Mouse (Mus musculus) forelimb bud, embryonic 11.5 days (tissue): Measurements from ENCODE around the gene Ctso.

Experiments
- DNase-seq: peaks from one replicate; pipeline ENCODE4 v3.0.0-alpha.2; 2012; ENCODE audit warnings: low read depth, low spot score

The Ctso gene

GRCm38 (mm10) chr3:81951785-81952184, 19.4 kb downstream of the Ctso start:
- DNase-seq = no peak

- no peak for DNase-seq
These were observed 25.1 kb downstream of the Ctso start for GRCm38 (mm10) chr3:81957484-81957883.

DNA sequence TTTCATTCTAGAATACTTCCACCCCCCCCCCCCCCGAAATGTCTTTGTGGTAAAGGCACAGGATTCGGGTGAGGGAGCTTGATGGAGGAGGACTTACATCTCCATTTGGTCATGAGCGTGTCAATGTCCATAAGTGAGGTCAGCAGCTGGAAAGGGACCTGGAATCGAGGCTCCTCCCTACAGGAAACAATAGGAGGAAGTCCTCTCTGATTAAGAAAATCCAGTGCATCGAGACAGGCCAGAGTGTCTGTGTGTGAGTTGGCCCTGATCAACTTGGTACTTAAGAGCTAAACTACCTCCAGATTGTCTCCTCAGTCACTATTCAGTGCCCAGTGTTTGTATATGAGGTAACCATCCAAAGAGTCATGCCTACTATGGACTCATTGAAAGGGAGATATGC, 28.9 kb downstream of the Ctso start:
- no peak for DNase-seq

DNA sequence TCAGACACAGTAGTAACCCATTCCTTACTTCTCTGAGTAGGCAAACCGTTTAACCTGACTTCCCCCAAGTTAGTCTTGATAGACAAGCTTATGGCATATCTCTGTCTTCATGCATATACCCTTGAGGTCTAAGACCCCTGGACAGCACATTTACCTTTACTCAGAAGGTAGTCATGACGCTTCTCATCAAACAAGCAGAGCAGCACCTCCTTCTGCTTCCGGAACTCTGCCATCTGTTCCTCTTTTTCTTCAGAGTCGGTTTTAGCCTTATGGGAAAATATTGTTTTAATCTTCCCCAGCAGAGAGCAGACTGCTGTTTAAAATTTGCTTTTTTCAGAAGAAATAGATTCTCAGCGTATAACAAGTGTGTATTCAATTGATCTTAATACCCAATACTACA, 31.4 kb downstream of the Ctso start:
- no peak for DNase-seq

DNA sequence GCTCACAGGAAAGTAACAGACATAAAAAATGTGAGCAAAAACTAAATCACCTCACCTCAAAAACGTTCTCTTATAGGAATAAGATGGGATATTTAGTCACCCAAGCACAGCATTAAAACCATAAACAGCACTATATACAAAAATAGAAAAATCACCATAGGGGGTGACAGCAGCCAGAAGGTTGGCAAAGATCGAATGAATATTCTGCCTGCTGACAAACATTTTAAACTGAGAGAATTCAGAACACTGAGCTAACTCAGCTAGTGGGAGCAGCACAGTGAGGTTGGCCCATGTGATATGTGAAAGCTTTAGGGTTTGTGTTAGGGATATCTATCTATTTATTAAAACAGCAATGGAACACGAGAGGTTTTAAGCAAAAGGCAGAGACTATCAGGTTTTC, 32.2 kb downstream of the Ctso start:
- DNase-seq = no peak

DNA sequence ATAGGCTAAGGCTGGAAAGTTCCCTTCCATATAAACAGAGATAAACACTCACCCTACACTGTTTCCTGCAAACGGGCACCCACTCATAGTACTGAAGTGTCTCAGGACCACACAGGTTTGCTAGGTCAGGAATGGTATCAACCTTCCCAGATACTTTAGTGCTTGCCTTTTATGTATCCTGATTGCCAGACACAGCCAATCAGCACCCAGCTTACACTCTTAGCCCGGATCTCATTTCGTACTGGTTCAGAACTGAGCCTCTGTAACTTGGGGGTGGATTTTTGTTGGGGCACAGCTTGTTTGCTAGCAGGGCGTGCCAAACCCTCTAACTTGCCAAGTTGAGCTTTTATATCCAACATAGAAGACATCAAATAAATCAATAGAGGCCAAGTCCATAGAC, 43.2 kb downstream of the Ctso start:
- DNase-seq = no peak

- no peak for DNase-seq
These were observed 43.7 kb downstream of the Ctso start, which contains the start of gene Tdo2 for GRCm38 (mm10) chr3:81976102-81976501. Gene Tdo2, minus strand, starts transcription at chr3:81976202.

DNA sequence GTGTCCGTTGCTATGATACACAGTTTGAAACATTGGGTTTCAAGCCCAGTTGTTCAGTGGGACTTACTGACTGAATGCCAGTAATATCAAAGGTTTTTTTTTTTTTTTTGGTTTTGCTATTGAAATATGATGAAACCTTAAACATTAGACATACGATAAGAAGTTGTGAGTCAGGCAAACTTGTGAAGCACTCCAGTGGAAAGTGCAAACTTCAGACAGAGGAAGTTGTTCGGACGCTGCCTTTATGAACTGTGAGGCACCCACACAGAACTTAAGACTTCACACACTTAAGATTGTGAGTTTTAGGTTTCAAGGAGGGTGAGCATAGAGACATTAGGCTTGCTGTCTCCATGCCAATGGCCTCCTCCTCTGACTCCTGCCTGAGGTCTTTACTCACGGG, 49.2 kb downstream of the Ctso start:
- DNase-seq = no peak

DNA sequence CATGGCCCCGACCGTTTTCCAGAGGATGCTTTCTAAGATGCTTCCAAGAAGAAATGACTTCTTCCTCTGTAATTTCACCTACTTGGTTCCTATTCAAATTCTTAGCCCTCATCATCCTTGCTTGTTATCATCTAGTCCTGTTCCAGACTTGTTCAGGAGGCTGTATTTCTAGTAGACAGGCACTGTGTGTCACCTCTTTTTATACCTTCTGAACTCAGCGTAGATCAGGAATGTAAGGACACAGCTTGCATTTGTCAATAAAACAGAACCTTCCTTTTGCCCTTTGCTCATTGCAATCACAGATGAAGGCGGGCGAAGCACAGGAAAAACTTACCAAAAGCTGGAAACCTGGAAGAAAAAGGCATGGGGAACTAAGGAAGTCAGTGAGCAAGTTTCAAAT, 49.6 kb downstream of the Ctso start, which contains the start of gene Asic5:
Gene Asic5, plus strand, starts transcription at position 301 of the 400 bp plus-strand sequence.
- no peak for DNase-seq

- DNase-seq = no peak
These were observed 50.9 kb downstream of the Ctso start for GRCm38 (mm10) chr3:81983120-81983895.

DNA sequence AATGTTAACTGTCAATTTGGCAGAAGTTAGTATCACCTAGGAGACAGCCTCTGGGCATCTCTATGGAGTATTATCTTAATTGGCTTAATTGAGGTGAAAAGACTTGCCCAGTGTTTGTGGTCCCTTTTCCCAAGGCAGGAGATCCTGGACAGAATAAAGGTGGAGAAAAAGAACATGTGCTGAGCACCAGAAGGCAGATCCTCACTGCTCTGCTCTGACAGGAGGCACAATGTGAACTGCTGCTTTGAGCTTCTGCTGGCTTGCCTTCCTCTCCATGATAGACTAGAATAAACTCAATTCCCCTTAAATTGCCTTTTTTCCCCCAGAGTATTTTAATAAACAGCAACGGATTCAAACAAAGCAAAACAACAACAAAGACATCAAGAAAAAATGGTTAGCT, 52.7 kb downstream of the Ctso start:
- DNase-seq = no peak

DNA sequence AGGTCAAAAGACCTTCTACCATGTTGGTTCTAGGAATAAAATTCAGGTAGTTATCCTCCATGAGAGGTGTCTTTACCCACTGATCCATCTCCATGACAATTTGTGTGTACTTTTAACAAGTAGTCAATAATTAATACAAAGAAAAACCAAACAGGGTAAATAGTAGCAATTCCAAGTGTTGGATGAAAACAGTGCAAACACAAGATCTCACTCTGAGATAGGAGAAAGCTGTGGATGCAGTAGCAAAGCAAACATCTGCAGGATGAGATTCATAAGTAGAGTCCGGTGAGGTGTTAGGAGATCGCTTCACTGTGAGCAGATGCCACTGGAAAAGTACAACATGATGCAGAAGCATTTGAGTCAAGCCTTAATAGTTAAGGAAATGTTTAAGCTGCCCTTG, 53.7 kb downstream of the Ctso start:
- DNase-seq = no peak

DNA sequence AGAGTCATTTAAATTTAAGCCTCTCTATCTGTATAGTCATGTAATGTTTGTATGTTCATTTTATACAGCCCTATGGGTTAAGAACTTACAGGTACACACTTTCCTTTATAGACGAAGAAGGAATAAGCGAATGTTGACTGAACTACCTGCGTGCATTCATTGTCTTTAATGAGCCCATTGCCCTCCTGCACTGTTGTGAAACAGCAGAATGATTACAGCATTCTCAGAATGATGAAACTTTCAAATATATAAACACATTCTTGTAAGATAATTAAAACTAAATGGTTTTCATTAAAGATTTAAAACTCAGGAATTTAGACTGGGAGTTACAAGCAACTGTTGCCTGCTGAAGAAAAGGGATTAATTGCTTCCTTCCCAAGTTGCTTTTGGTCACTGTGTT, 55.2 kb downstream of the Ctso start:
- DNase-seq = no peak

DNA sequence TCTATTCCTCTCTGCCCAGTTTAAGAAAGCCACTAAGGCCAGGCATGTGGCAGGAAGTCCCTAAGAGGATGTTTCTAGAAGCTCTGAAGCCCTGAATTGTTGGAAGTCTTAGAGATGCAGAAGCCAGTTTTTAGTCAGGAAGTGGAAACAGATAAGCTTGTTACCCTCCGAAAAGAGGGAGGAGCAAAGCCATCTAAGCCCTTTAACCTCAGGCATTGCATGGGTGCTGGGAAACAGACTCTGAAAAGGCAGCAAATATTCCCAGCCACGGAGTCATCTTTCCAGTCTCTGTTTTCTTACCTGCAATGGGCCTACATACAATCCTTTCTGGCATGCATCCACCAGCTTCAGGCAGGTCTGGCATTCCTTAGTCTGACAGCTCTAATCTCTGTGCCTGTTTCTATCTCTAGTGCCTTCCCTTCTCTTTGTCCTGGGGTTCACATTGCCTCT, 57.3 kb downstream of the Ctso start:
- DNase-seq = no peak

- DNase-seq = no peak
These were observed 58.1 kb downstream of the Ctso start for GRCm38 (mm10) chr3:81990531-81990930.

- no peak for DNase-seq
These were observed 63.0 kb downstream of the Ctso start for GRCm38 (mm10) chr3:81995371-81995770.

GRCm38 (mm10) chr3:81995988-81996387, 63.6 kb downstream of the Ctso start:
- DNase-seq = peak; percentile 45
